Mouse (Mus musculus) brain, embryonic 14.5 days (tissue): ENCODE results near the gene Lmx1a.

ENCODE experiments used
- CTCF ChIP-seq: fragments of 200-500 bp; IDR thresholded peaks from 2 replicates; pipeline ENCODE4 v1.5.1; 2012; ENCODE audit warnings: inconsistent platforms, mild to moderate bottlenecking, moderate library complexity, borderline replicate concordance; ENCODE audit not compliant: insufficient read depth, insufficient read length; ENCODE audit errors: extremely low read depth
- POLR2A ChIP-seq: fragments of 200-500 bp; IDR thresholded peaks from 2 replicates; pipeline ENCODE4 v1.6.1; 2012; ENCODE audit warnings: mild to moderate bottlenecking, inconsistent platforms, borderline replicate concordance; ENCODE audit not compliant: poor library complexity, insufficient read depth, insufficient read length, severe bottlenecking; ENCODE audit errors: extremely low read depth

DNA sequence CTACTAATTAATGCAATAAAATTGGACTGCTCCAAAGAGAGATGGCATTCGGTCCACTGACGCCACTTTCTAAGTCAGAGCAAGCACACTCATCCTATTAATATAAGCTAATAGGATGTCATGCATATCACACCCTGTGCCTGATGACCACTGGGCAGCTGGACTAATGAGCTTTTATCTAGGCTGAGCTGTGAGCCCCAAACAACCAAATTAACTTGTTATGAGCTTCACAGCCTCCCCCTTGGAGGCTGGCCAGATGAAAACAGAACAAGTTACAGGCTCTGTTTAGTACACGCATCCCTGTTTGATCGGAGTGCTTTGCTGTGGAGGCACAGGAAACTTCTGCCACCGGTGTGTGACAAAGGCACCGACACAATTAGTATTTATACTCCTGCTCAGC is 128.0 kb downstream of the Lmx1a start:
- TF ChIP-seq CTCF, result no peak
- no peak for TF ChIP-seq POLR2A
